Mouse (Mus musculus): ENCODE measurements around the gene Spata1.

DNA sequence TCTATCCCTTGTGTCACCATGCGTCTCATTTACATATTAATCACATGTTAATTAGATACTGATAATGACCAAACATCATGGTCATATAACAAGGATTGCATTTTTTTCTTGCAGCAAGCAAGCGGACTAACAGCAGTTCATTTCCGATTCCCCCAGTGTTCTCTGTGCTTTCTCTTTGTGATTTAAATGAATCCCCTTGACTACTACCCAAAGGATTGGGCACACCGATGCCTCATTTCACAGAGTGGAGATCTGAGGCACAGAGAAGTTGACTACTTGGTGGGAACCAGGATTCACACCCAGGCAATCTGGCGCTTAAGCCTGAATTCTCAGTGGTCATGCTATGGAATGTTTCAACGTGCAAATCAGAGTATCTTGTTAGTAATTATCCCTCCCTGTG, 35.4 kb upstream of the Spata1 start:
- TF ChIP-seq CTCF (IDR thresholded peaks at IDR 0.05; ENCODE audit: insufficient read depth, low read length): no peak
- no peak for TF ChIP-seq POLR2A (IDR thresholded peaks at IDR 0.05; ENCODE audit: borderline replicate concordance, extremely low read depth, low read depth, low read length)
